Mouse (Mus musculus) kidney, adult 9 months (tissue): ENCODE data around the gene Zdhhc7.

Experiments
- DNase-seq: peaks from one replicate; pipeline ENCODE4 v3.0.0; 2022

The Zdhhc7 gene

GRCm38 (mm10) chr8:120101068-120101972 lies at the start of gene Zdhhc7:
Gene Zdhhc7 (minus strand): TSS chr8:120101482.
- DNase-seq: peak; percentile 81

- DNase-seq: no peak
These were observed 48.7 kb upstream of the Zdhhc7 start for GRCm38 (mm10) chr8:120150028-120150427.

GRCm38 (mm10) chr8:120146051-120146450 lies 44.8 kb upstream of the Zdhhc7 start:
- DNase-seq: no peak

GRCm38 (mm10) chr8:120144652-120145301 lies 43.5 kb upstream of the Zdhhc7 start:
- DNase-seq: no peak

- DNase-seq: no peak
These were observed 42.8 kb upstream of the Zdhhc7 start for GRCm38 (mm10) chr8:120143911-120144651.

GRCm38 (mm10) chr8:120140769-120141168 lies 39.5 kb upstream of the Zdhhc7 start:
- DNase-seq: no peak

- no peak for DNase-seq
These were observed 37.7 kb upstream of the Zdhhc7 start for GRCm38 (mm10) chr8:120138958-120139357.

GRCm38 (mm10) chr8:120136618-120137017 lies 35.3 kb upstream of the Zdhhc7 start:
- DNase-seq: no peak

GRCm38 (mm10) chr8:120135687-120136086 lies 34.4 kb upstream of the Zdhhc7 start:
- no peak for DNase-seq

- peak; percentile 64 for DNase-seq
These were observed 31.9 kb upstream of the Zdhhc7 start for GRCm38 (mm10) chr8:120133169-120133568.

GRCm38 (mm10) chr8:120131158-120131557 lies 29.9 kb upstream of the Zdhhc7 start:
- DNase-seq: no peak

- DNase-seq: no peak
These were observed 28.3 kb upstream of the Zdhhc7 start for GRCm38 (mm10) chr8:120129547-120129946.

- no peak for DNase-seq
These were observed 25.3 kb upstream of the Zdhhc7 start for GRCm38 (mm10) chr8:120126357-120127161.

- no peak for DNase-seq
These were observed 23.6 kb upstream of the Zdhhc7 start for GRCm38 (mm10) chr8:120124836-120125389.

GRCm38 (mm10) chr8:120124261-120124660 lies 23.0 kb upstream of the Zdhhc7 start:
- no peak for DNase-seq

GRCm38 (mm10) chr8:120120951-120121350 lies 19.7 kb upstream of the Zdhhc7 start:
- no peak for DNase-seq

- DNase-seq: no peak
These were observed 18.6 kb upstream of the Zdhhc7 start for GRCm38 (mm10) chr8:120119931-120120330.

- DNase-seq: no peak
These were observed 18.1 kb upstream of the Zdhhc7 start for GRCm38 (mm10) chr8:120119429-120119828.

GRCm38 (mm10) chr8:120118847-120119246 lies 17.6 kb upstream of the Zdhhc7 start:
- no peak for DNase-seq

GRCm38 (mm10) chr8:120118162-120118561 lies 16.9 kb upstream of the Zdhhc7 start:
- peak; percentile 74 for DNase-seq

GRCm38 (mm10) chr8:120116600-120116999 lies 15.3 kb upstream of the Zdhhc7 start:
- DNase-seq: peak; percentile 37

- peak; percentile 44 for DNase-seq
These were observed 13.1 kb upstream of the Zdhhc7 start for GRCm38 (mm10) chr8:120114315-120114841.
